29 mouse cellular contexts compared by ENCODE assay signal in the genomic region with DNA sequence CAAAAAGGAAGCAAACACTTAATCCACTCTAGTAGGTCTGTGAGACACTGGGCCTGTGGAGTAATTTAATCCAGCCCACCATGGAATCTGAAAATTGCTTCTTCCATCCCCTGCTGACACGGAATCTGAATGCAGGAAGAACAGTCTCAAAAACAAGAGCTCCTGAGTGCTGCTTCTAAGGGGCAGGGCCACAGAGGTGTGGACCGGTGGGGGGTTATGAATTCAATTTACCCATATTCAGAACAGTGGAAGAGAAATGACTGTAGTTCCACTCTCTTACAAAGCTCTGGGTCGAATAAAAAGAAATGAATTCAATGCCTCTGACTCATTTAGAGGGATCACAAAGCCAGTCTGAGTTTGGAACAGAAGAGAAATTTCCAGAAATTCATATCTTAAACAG.
"Had no signal": no experiment of that assay in that cellular context is flagged by ENCODE, and none has a peak within 500 bp of the region (broad histone marks: within the 10 kb centered on the region; RNA-seq: fewer than 3 reads in every experiment).

No protein-coding gene starts in this region.

- H3K36me3 ChIP-seq: heart, embryonic 10.5 days; heart, embryonic 12.5 days; hindbrain, embryonic 10.5 days; hindbrain, embryonic 12.5 days; intestine, embryonic 15.5 days; kidney, embryonic 15.5 days; limb, embryonic 10.5 days; limb, embryonic 12.5 days; liver, embryonic 13.5 days; liver, embryonic 15.5 days had no signal

- H3K9ac ChIP-seq: heart, embryonic 12.5 days; hindbrain, embryonic 12.5 days; hindbrain, embryonic 14.5 days; intestine, embryonic 15.5 days; kidney, embryonic 15.5 days; limb, embryonic 12.5 days; liver, embryonic 13.5 days; liver, embryonic 15.5 days had no signal

- DNase-seq: gastrocnemius, adult 2 months; gastrocnemius, postnatal 10 days; gastrocnemius, postnatal 25 days; heart, adult 18-20 months; heart, postnatal 10 days; heart, postnatal 4 days; kidney, adult 18-20 months; kidney, adult 9 months; kidney, postnatal 14 days; kidney, postnatal 36 days; layer of hippocampus, adult 9-11 months; layer of hippocampus, postnatal 36 days; liver; liver, embryonic 13.5 days had no signal

- H3K4me3 ChIP-seq: gastrocnemius, adult 2 months; heart, embryonic 10.5 days; heart, embryonic 12.5 days; hindbrain, embryonic 10.5 days; hindbrain, embryonic 12.5 days; intestine, embryonic 15.5 days; kidney, embryonic 15.5 days; limb, embryonic 10.5 days; limb, embryonic 12.5 days; liver, embryonic 13.5 days; liver, embryonic 15.5 days had no signal

- ATAC-seq: hindbrain, embryonic 16.5 days; inflammation-experienced regulatory T-cells, adult 6 months; intestine, embryonic 15.5 days; intestine, postnatal 0 days had no signal

- H3K4me2 ChIP-seq: heart, embryonic 12.5 days; hindbrain, embryonic 12.5 days; hindbrain, embryonic 14.5 days; intestine, embryonic 15.5 days; kidney, embryonic 15.5 days; limb, embryonic 12.5 days; liver, embryonic 11.5 days; liver, embryonic 13.5 days; liver, embryonic 15.5 days had no signal

- H3K27ac ChIP-seq: gastrocnemius, adult 2 months; heart, embryonic 10.5 days; hindbrain, embryonic 10.5 days; hindbrain, embryonic 12.5 days; hindbrain, embryonic 14.5 days; intestine, embryonic 15.5 days; kidney, embryonic 15.5 days; kidney, postnatal 0 days; limb, embryonic 10.5 days; limb, embryonic 12.5 days; liver, embryonic 13.5 days; liver, embryonic 15.5 days had no signal

- H3K4me1 ChIP-seq: heart, embryonic 10.5 days; heart, embryonic 12.5 days; hindbrain, embryonic 10.5 days; hindbrain, embryonic 12.5 days; intestine, embryonic 15.5 days; kidney, embryonic 15.5 days; limb, embryonic 10.5 days; limb, embryonic 12.5 days; liver, embryonic 13.5 days; liver, embryonic 15.5 days had no signal

- H3K9me3 ChIP-seq: heart, embryonic 10.5 days; heart, embryonic 12.5 days; hindbrain, embryonic 10.5 days; hindbrain, embryonic 12.5 days; intestine, embryonic 15.5 days; kidney, embryonic 15.5 days; limb, embryonic 10.5 days; limb, embryonic 12.5 days; liver, embryonic 13.5 days; liver, embryonic 15.5 days had no signal

- H3K27me3 ChIP-seq: heart, embryonic 12.5 days; hindbrain, embryonic 12.5 days; intestine, embryonic 15.5 days; kidney, embryonic 15.5 days; limb, embryonic 12.5 days; liver, embryonic 13.5 days; liver, embryonic 15.5 days had no signal
